Mouse (Mus musculus) heart, adult 18-20 months (tissue): ENCODE data around the gene Tldc2. TPM values are rescaled to one million over a fixed set of nuclear protein-coding genes. Genes with fewer than 3 reads are reported as not detected.
A peak's percentile ranks its signal among the peaks of the same experiment; 100 is the strongest.

ENCODE experiments used
- DNase-seq, 2 experiments: peaks; one replicate each; pipeline ENCODE4 v3.0.0; 2021 to 2022; ENCODE audit warnings: mixed read lengths in 1 of 2
- total RNA-seq, 2 experiments: library from RNA; stranded (reverse); gene quantifications; 2 replicates each; pipeline ENCODE4 v1.2.3; 2021

Tldc2 gene
- total RNA-seq, 2 experiments from 2014 or later = not detected

DNA sequence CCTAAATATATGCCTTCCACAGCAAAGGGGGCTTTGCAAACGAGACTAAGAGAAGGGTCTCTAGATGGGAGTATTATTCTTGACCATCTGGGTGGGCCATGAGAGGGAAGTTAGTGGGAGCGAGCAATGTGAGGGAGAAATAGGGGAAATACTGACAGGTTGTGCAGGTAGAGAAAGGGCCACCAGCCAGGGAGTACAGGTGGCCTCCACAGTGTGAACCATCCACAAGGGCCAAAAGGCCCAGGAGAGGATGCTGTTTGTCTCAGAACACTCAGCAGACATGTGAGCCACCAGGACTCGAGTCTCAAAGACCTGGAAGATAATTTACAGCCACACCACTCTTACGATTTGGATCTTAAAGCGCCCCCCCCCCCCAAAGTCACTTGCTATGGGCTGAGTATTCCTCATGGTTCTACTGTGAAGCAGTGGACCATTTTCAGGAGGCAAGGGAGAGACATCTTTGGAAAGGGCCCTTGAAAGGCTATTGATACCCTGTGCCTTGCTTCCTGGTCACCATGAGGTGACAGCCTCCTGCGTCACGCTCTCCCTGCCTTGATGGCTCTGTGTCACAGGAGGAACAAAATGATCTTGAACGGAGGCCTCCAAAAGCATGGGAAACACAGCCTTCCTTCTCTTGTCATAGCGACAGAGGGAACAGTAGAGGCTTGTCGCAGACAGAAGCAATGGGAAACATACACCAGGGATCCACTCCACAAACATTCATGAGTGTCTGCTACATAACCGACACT, 26.1 kb upstream of the Tldc2 start:
- DNase-seq = no peak

DNA sequence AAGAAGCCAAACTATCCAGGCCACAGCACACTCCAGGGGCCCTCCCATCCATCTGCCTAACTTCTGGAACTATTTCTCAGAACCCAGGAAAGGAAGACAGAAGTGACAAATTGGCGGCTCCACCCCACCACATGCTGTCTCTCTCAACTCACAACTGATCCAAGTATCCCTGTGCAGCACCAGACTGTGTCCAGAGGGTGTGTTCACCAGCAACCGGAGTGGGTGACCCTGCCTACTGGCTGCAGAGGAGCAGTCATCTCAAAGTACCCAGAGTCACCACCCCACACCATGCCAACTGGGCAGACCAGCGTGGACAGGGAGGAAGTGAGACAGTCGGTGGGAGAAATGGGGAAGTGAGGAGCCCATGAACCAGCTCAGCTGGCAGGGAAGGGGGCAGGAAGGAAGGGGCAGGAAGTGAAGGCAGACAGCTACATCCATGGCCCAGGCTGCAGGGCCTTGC, 23.6 kb upstream of the Tldc2 start:
- DNase-seq = peak; percentile 50 to 82

DNA sequence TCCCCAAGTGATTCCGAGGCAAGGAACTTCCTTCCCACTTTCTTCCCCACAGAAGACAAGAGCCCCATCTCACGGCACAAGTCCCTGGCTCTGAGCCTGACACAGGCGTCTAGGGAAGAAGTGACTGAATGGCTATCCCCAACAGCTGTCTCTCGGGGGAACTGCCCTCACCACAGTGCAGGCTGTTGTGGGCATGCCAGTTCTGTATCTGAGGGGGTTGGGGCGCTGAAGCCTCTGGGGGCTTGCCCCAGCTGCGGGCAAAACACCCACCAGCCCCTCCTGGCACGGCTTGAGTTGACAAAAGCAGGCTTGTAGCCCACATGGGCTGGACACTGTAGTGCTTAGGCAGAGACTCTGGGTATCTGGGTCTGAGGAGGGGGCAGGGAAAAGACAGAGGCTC, 22.7 kb upstream of the Tldc2 start:
- peak; percentile 42 to 73 for DNase-seq

DNA sequence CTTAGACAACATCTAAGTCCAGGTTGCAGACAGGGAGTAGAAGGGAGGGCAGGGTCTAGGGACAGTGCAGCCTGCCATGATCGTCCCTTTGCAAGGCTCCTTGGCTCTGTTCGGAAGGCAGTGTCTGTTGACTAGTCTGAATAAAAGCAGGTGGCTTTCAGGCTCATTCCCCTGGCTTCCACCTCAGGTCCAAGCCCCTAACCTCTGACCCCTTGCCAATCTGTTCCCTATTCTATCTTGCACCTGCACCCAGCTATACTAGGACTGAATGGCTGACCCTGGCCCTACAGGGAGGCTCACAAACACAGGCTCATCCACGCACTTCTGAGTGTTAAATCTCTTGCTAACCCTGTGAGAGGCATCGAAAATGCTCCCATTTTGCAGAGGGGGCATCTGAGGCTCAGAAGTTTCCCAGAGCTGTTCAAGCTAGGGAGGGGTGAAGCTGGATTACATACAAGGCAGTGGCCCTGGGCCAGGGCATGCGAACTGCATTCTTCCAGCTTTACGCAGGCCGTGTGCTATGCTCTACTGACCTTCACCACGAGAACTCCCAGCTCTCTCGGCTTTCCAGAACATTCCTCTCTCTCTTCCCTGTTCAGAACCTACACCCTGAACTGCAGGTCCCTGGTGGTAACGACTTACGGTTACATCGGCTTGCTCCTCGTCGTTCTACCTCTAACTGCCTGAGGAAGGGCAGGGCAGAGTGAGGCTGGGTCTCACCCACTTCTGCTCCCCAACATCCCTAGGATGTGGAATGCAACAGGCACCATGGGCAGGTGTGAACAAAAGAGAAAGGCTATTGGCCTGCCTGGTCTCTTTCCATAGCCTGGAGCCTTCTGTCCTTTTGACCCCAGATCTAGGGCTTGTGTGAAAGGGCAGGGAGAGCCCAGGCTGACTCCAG, 21.6 kb upstream of the Tldc2 start:
- DNase-seq = peak; percentile 56 to 70

DNA sequence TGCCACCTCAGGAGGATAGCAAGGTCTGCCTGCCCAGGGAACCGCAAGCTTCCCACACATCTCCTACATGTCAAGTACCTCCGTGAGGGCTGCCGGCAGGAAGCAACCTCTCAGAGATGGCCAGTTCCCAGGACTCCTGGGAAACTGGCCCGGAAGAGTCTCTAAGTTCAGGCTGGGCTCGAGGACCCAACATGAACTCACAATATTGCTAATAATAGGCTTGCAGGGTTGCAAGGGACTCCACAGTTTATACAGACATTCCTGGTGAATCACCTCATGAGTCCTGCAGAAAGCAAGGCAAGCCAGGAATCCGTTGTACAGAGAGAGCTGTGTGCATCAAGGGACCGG, 21.0 kb upstream of the Tldc2 start:
- peak; percentile 48 to 60 for DNase-seq

- DNase-seq = peak in 1 of 2 experiments; percentile 16
Measured at GRCm38 (mm10) chr2:157066731-157067430, 20.0 kb upstream of the Tldc2 start.

- DNase-seq = no peak
Measured at GRCm38 (mm10) chr2:157068701-157069354, 18.0 kb upstream of the Tldc2 start.

DNA sequence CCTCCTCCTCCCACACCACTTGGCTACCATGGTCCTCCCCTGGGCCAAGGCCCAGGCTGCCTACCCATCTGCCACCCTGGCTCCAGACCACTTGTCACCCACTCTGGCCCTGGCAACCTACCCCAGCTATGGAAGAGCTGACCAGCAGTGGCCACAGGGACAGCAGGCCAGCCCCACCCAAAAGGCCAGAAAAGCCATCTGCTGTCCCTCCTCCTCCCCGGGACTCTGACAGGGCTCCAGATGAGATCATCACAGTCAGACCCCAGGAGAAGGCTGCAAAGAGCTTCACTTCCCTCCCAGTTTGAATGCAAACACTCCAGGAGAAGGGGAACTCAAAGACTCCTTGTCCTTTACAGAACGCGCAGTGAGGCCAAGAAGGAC, 17.5 kb upstream of the Tldc2 start:
- DNase-seq = peak; percentile 47 to 75

- DNase-seq = peak in 1 of 2 experiments; percentile 49
Measured at GRCm38 (mm10) chr2:157069755-157070315, 17.0 kb upstream of the Tldc2 start.

GRCm38 (mm10) chr2:157070365-157070764, 16.5 kb upstream of the Tldc2 start:
- DNase-seq = peak; percentile 70 to 73

- peak; percentile 79 to 87 for DNase-seq
Measured at GRCm38 (mm10) chr2:157071556-157071955, 15.3 kb upstream of the Tldc2 start.

DNA sequence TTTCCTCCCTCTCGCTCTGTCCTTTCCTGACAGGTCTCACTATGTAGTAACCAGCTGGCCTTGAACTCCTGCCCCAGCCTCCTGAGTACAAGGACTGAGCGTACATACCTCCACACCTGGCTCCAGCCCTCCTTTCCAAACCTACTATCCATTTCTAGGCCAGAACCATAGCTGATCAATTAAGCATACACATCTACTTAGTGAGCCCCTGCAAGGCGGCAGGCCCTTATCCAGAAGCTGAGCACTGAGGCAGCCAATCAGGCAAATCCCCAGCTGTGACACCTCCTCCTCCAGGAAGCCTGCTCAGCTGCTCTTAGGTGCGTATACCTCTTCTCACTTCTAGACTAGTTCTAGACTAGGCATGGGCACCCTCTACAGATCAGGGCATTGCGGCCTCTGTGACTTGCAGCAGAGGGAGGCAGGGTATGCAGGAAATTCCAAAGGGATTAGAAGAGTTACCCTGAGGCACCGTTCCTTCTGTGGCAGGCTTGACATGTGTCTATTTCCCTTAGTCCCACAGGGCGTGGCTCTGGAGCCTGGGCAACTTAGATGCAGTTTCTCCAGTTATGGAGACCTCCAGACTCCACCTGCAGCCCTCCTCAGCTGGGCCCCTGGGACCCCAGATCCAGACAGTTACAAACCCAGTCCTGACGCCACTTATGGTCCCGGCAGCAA, 14.4 kb upstream of the Tldc2 start:
- DNase-seq = peak in 1 of 2 experiments; percentile 30

- DNase-seq = peak in 1 of 2 experiments; percentile 20
Measured at GRCm38 (mm10) chr2:157073378-157074052, 13.3 kb upstream of the Tldc2 start.

DNA sequence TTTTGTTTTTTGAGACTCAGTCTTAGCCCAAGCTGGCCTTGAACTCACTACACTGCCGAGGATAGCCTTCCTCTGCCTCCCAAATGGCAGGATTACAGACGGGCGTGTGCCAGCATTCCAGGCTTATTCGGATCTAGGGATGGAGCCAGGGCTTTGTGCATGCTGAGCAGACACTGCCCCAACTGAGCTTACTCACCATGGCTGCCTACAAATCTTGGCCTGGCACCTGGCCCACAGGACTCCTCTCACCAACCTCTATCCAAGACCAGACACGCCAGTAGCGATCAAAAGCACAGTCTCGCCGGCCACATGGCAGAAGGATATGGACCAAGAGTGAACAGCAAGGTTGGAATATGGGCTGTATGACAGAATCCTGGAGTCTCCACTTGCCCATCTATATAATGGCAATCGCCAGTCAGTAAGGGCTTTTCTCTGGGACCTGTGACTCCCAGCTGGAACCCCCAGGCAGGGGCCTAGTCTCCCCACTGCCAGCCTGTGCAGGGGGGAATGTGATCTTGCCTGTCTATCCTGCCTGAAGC, 12.6 kb upstream of the Tldc2 start:
- DNase-seq = peak in 1 of 2 experiments; percentile 30

DNA sequence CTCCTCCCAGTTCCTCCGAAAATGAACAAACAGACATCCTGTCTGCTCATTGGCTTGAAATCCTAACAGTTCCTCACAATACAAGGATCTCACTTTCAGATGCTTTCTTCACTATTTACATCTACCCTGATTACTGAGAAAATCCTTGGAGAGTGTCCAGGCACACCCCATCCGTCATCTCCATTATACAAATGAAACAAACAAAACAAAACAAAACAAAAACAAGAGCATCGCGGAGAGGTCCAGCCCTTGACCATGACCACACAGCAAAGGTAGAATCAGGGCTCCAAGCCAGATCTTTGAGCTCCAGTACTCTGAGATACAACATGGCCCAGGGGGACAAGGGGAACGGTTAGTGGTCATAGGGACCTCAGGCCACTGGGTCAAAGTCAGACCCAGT, 12.1 kb upstream of the Tldc2 start:
- peak; percentile 25 to 48 for DNase-seq

- DNase-seq = no peak
Measured at GRCm38 (mm10) chr2:157075226-157075625, 11.6 kb upstream of the Tldc2 start.

DNA sequence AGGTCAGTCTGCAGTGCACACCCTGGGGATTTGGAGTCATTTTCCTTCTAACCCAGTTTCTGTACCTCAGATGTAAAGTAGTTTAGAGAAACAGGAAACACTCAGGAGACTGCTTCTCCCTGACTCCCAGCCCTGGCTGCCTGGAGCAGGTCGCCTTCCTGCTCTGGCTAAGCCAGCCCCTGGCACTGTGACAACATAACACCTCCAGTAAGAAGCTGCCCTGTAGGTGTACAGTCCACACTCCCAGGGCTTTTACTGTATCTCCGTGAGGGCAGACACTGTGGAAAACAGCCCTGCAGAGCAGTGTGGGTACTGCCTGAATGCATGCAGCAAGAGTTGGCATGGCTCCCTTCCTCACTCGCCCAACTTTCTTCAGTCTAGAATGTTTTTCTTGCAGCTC, 11.2 kb upstream of the Tldc2 start:
- peak; percentile 64 to 83 for DNase-seq

GRCm38 (mm10) chr2:157076585-157076984, 10.3 kb upstream of the Tldc2 start:
- no peak for DNase-seq

- DNase-seq = peak in 1 of 2 experiments; percentile 58
Measured at GRCm38 (mm10) chr2:157077160-157077559, 9.7 kb upstream of the Tldc2 start.

DNA sequence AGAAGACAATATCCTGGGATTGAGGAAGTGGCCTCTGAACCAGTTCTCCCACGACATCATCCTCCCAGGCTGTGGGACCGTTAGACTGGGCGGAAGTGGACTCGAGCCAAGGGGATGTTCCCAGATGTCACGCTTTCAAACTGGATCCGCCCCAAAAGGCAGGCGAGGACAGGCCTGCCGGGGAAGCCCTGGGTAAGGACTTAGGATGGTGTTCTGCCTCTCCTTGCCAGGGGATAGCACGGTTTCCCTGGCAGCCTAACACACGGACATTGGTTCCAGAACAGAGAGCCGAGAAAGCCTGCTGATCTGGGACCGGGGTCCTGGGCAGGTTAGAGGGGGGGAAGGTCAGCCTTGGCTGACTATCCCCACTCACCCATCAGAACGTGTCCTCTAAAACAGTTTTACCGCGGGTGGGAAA, 9.2 kb upstream of the Tldc2 start:
- DNase-seq = peak; percentile 94 to 96
